Mouse (Mus musculus) limb, embryonic 14.5 days (tissue): Measurements from ENCODE around the gene Magohb. TPM values are rescaled to one million over a fixed set of nuclear protein-coding genes. Genes with fewer than 3 reads are reported as not detected.
A peak's percentile ranks its signal among the peaks of the same experiment; 100 is the strongest.
"Not testable (repeated sequence)": the region's sequence is repeated elsewhere in the genome, so short reads cannot be mapped to it uniquely, and the experiment has no call there.

Experiments
- ATAC-seq: fragments of 200-750 bp; cut with Nextera tagmentation; 2 replicates; pipeline ENCODE4 v1.8.0; 2017; ENCODE audit warnings: low read depth, moderate number of reproducible peaks, moderate TSS enrichment; ENCODE audit not compliant: low FRiP score
- DNase-seq: peaks from one replicate; pipeline ENCODE4 v3.0.0-alpha.2; 2015; ENCODE audit warnings: low spot score
- H3K27ac ChIP-seq: fragments of 300-500 bp; sonication (generic); replicated peaks from 2 replicates; pipeline ENCODE4 v1.5.1; 2014; ENCODE audit warnings: low read depth, mild to moderate bottlenecking, low read length, moderate library complexity, mixed read lengths
- H3K27me3 ChIP-seq: fragments of 300-500 bp; sonication (generic); 2 replicates; pipeline ENCODE4 v1.6.1; 2014; ENCODE audit warnings: low read length, mixed read lengths; ENCODE audit not compliant: control insufficient read depth, insufficient read depth
- H3K36me3 ChIP-seq: fragments of 300-500 bp; sonication (generic); 2 replicates; pipeline ENCODE4 v1.6.1; 2014; ENCODE audit warnings: mild to moderate bottlenecking, low read length, moderate library complexity, mixed read lengths; ENCODE audit not compliant: control insufficient read depth, insufficient read depth
- H3K4me1 ChIP-seq: fragments of 300-500 bp; sonication (generic); 2 replicates; pipeline ENCODE4 v1.6.1; 2014; ENCODE audit warnings: antibody characterized with exemption, low read length, mixed read lengths; ENCODE audit not compliant: control insufficient read depth, insufficient read depth
- H3K4me2 ChIP-seq: fragments of 300-500 bp; sonication (generic); replicated peaks from 2 replicates; pipeline ENCODE4 v1.6.1; 2014; ENCODE audit warnings: low read depth, mild to moderate bottlenecking, low read length, moderate library complexity; ENCODE audit not compliant: severe bottlenecking
- H3K4me3 ChIP-seq: fragments of 300-500 bp; sonication (generic); replicated peaks from 2 replicates; pipeline ENCODE4 v1.5.1; 2014; ENCODE audit warnings: low read length
- H3K9ac ChIP-seq: fragments of 300-500 bp; sonication (generic); 2 replicates; pipeline ENCODE4 v1.6.1; 2014; ENCODE audit warnings: mild to moderate bottlenecking, low read depth, low read length, moderate library complexity; ENCODE audit not compliant: severe bottlenecking
- H3K9me3 ChIP-seq: fragments of 300-500 bp; sonication (generic); 2 replicates; pipeline ENCODE4 v1.6.1; 2016; ENCODE audit warnings: low read length; ENCODE audit not compliant: control insufficient read depth
- POLR2A ChIP-seq: fragments of 200-500 bp; IDR thresholded peaks from 2 replicates; pipeline ENCODE4 v1.8.0; 2012; ENCODE audit warnings: inconsistent platforms, mild to moderate bottlenecking, moderate library complexity, borderline replicate concordance; ENCODE audit not compliant: insufficient read depth, insufficient read length; ENCODE audit errors: extremely low read depth
- WGBS: fragments of 180-500 bp; shearing (Covaris S2); extraction: QIAGEN DNeasy Blood & Tissue Kit; methylation state at CpG from one replicate; pipeline ENCODE4 v1.1.7; 2014; 5-methylcytosine and 5-hydroxymethylcytosine counted together
- polyA plus RNA-seq, 2 experiments: library from polyadenylated mRNA; depleted of rRNA in 1 of 2; stranded (reverse) in 1 of 2; unstranded in 1 of 2; fragments of >200 nt; fragmentation: Nextera tagmentation in 1 of 2; extraction: Ambion mirVana in 1 of 2; gene quantifications; 2 replicates each; pipeline versions ENCODE4 v1.2.1 to v1.2.3; 2012 to 2014

Gene Magohb
- polyA plus RNA-seq, 2 experiments, result 35.8 to 61.1 TPM

DNA sequence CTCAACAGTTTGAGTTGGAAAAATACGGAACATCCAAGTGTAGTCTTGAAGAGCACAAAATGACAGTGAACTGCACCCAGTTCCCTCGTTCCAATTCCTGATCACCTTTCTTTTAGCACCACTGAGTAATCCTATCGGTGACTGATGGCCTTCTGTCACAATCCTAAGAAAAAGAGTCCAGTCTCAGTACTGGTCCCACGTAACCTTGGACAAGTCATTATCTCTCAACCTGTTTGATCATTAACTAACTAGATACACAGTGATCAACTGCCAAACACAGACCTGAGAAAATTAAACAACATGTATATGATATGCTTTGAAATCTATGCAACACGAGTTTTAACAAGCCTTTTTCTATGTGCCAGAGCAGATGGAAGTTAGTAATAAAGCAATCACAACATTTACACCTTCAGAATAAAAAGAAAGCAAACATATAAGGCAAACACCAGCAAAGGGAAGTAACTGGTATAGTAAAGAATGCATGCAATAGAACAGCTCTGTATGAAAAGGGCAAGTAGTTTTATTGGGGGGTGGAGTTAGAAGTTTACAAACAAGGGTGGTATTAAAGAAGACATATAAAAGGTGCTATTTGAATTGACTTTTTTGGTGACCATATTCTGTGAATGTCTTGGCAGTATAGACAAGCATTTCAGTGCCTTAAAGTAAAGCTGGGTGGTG, 1.5 kb upstream of the Magohb start:
- 81% methylated on average over 5 of the region's 5 CpGs for WGBS
- no peaks in the 10 kb centered on the region for H3K36me3 ChIP-seq
- no peak overlapping the region for H3K4me2 ChIP-seq
- no peak overlapping the region for H3K9ac ChIP-seq
- DNase-seq (no peak), ATAC-seq (no peak)
- H3K9me3 ChIP-seq, result no peaks in the 10 kb centered on the region
- H3K27ac ChIP-seq, result no peak overlapping the region
- no peak overlapping the region for H3K4me3 ChIP-seq
- no peak for TF ChIP-seq POLR2A
- 0 out of 2 replicates have a peak, but pooled peaks cover 4% of the 10 kb centered on the region for H3K4me1 ChIP-seq
- H3K27me3 ChIP-seq, result no peaks in the 10 kb centered on the region

DNA sequence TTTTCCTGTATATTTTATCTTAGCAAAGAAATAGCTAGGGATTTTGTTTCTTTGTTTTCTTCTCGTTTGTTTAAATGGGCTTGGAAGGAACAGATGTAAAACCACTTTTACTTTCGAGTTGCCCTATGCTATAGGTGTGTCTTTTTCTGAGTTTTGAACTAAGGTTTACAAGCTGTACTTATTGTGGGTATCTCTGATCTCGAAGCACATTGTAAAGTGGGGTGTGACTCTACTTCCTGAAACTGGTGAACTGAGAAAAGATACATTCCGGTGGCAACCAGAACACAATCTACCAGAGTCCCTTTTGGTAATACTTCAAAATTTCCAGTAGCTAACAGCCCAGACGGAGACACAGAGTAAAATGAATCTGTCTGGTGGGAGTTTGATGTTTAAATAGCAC, 872 bp upstream of the Magohb start:
- WGBS, result 84% methylated on average over 5 of the region's 5 CpGs
- 0 out of 2 replicates have a peak, but pooled peaks cover 4% of the 10 kb centered on the region for H3K4me1 ChIP-seq
- no peak for TF ChIP-seq POLR2A
- DNase-seq (no peak), ATAC-seq (no peak)
- no peaks in the 10 kb centered on the region for H3K9me3 ChIP-seq
- H3K27ac ChIP-seq, result no peak overlapping the region
- peak overlapping the region; percentile 52 for H3K4me2 ChIP-seq
- H3K9ac ChIP-seq, result no peak overlapping the region
- no peaks in the 10 kb centered on the region for H3K36me3 ChIP-seq
- peak overlapping the region; percentile 72 for H3K4me3 ChIP-seq
- no peaks in the 10 kb centered on the region for H3K27me3 ChIP-seq

DNA sequence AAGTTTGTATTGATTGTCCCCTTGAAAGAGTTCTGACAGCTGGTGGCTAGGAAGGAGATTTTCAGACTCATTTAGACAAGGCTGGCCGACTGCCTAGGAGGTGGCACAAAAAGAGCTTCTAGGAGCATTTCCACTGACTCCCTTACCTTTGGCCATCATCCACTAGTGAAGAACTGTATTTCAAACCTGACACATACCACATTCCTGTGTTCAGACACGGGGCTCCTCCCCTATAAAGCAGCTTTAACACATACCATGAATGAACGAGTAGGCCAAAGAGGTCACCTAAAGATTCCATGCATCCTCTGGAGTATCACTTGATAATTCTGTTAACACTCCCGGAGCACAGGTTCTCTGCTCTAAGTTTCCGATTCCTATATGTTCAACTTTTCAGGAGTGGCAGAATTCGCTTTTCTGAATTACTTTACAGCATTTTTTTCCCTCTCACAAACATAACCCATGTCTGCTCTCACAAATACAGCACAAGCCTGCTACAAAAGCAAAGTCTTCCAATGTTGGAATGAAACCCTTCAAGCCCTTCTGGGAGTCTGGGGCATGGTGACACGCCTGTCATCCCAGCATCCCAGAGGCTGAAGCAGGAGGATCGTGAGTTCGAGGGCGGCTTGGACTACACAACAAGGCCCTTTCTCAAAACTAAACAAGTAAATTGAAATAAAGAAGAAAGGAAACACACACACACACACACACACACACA, 611 bp downstream of the Magohb start:
- Histone ChIP-seq H3K27me3 (no peaks in the 10 kb centered on the region), H3K27ac (peak overlapping the region; percentile 77), H3K4me3 (peak overlapping the region; percentile 72), H3K9ac (peak overlapping the region; percentile 88), H3K4me2 (peak overlapping the region; percentile 60), H3K4me1 (0 out of 2 replicates have a peak, but pooled peaks cover 4% of the 10 kb centered on the region), H3K9me3 (no peaks in the 10 kb centered on the region), H3K36me3 (peaks cover 9% of the 10 kb centered on the region)
- WGBS, result 18% methylated on average over 10 of the region's 10 CpGs
- DNase-seq, result no peak
- ATAC-seq, result peak; percentile 34
- TF ChIP-seq POLR2A, result no peak

DNA sequence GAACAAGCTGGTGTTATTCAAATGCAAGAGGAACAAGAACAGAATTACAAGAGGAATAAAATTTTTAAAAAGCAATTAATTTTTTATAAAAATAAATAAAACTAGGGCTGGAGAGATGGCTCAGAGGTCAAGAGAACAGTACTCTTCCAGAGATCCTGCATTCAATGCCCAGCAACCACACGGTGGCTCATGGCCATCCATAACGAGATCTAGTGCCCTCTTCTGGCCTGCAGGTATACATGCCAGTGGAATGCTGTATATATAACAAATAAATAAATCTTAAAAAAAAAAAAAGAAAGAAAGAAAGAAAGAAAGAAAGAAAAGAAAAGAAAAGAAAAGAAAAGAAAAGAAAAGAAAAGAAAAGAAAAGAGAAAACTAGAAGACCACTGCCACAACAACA, 2.6 kb downstream of the Magohb start:
- 12% methylated on average over 2 of the region's 2 CpGs for WGBS
- TF ChIP-seq POLR2A, result no peak

DNA sequence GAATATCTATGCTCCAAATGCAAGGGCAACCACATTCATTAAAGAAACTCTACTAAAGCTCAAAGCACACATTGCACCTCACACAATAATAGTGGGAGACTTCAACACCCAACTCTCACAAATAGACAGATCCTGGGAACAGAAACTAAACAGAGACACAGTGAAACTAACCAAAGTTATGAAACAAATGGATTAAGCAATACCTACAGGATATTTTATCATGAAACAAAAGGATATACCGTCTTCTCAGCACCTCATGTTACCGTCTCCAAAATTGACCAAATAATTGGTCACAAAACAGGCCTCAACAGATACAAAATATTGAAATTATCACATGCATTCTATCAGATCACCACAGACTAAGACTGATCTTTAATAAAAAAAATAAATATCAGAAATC, 14.9 kb downstream of the Magohb start:
- H3K4me1 ChIP-seq, H3K4me2 ChIP-seq, H3K4me3 ChIP-seq, H3K27ac ChIP-seq, ATAC-seq, H3K27me3 ChIP-seq, DNase-seq, H3K9ac ChIP-seq, H3K9me3 ChIP-seq: not testable (repeated sequence)
- peaks cover 18% of the 10 kb centered on the region for H3K36me3 ChIP-seq
- 98% methylated on average over 2 of the region's 2 CpGs for WGBS

More for the DNA sequence above, 2.6 kb downstream of the Magohb start:
- H3K36me3 ChIP-seq, result peaks cover 12% of the 10 kb centered on the region
- H3K4me3 ChIP-seq, result no peak overlapping the region
- H3K4me1 ChIP-seq, result 0 out of 2 replicates have a peak, but pooled peaks cover 4% of the 10 kb centered on the region
- no peak overlapping the region for H3K27ac ChIP-seq
- H3K4me2 ChIP-seq, result no peak overlapping the region
- ATAC-seq (no peak), DNase-seq (peak; percentile 7)
- no peaks in the 10 kb centered on the region for H3K27me3 ChIP-seq
- no peaks in the 10 kb centered on the region for H3K9me3 ChIP-seq
- no peak overlapping the region for H3K9ac ChIP-seq
